Mouse (Mus musculus) macrophage (primary cell): ENCODE data around the gene F2r. TPM values are rescaled to one million over a fixed set of nuclear protein-coding genes. Genes with fewer than 3 reads are reported as not detected.

ENCODE experiments used
- H3K27ac ChIP-seq: fragments of 350-480 bp; formaldehyde crosslinking; 2 replicates; pipeline ENCODE4 v1.9.0; 2021
- H3K36me3 ChIP-seq: fragments of 350-480 bp; formaldehyde crosslinking; 2 replicates; pipeline ENCODE4 v1.9.0; 2021; ENCODE audit errors: inconsistent target
- H3K4me3 ChIP-seq: fragments of 350-480 bp; formaldehyde crosslinking; 2 replicates; pipeline ENCODE4 v1.9.0; 2021; ENCODE audit errors: inconsistent target
- H3K79me2 ChIP-seq: fragments of 350-480 bp; formaldehyde crosslinking; 2 replicates; pipeline ENCODE4 v1.9.0; 2021; ENCODE audit errors: inconsistent target
- WGBS: methylation state at CpG from one replicate; pipeline ENCODE4 v1.1.7; 2026; ENCODE audit warnings: inconsistent platforms; ENCODE audit not compliant: missing documents; 5-methylcytosine and 5-hydroxymethylcytosine counted together
- polyA plus RNA-seq: library from polyadenylated mRNA; stranded (reverse); fragments of 250-400 nt; gene quantifications from 3 replicates; pipeline ENCODE4 v1.2.4, GENCODE M21; 2018; ENCODE audit warnings: inconsistent platforms
- total RNA-seq, 78 experiments: library from RNA; depleted of rRNA; stranded (reverse); fragments of 250-400 nt; gene quantifications; 1 replicate in 9 of 78; 2 replicates in 24 of 78; 3 replicates in 43 of 78; 4 replicates in 2 of 78; pipeline ENCODE4 v1.2.4; 2018; ENCODE audit warnings: inconsistent platforms in 56 of 78

The F2r gene
- 10 to 100 TPM in 1 of 26 experiments, under 1 TPM in 5, not detected in 20; 0.25 to 12.9 (median 0.53) TPM for total RNA-seq (2018; cell fraction: chromatin; rRNA removed)
- total RNA-seq (2018; cell fraction: cytosol; rRNA removed), result under 1 TPM in 25 of 26 experiments, not detected in 1; 0.03 to 0.53 (median 0.14) TPM
- total RNA-seq (2018; cell fraction: nucleus; rRNA removed), result 1 to 10 TPM in 1 of 26 experiments, under 1 TPM in 20, not detected in 5; 0.18 to 2.5 (median 0.27) TPM
- 0.08 to 0.65 TPM (median 0.19 TPM) in 3 replicates for polyA plus RNA-seq

GRCm38 (mm10) chr13:95618309-95618712 lies at the start of gene F2r:
TSS of gene F2r (minus strand) at chr13:95618487.
- Histone ChIP-seq H3K27ac (no peak within 1 kb of the TSS), H3K79me2 (no peaks in the 10 kb centered on the region), H3K36me3 (no peaks in the 10 kb centered on the region), H3K4me3 (peak within 1 kb of the TSS; percentile 16; the same call in 1 of the 2 replicates)
- 1% methylated on average over 39 of the region's 42 CpGs for WGBS

- Histone ChIP-seq H3K79me2 (no peaks in the 10 kb centered on the region), H3K4me3 (no peak overlapping the region), H3K27ac (no peak overlapping the region), H3K36me3 (peaks cover 85% of the 10 kb centered on the region)
- 94% methylated on average over 5 of the region's 7 CpGs for WGBS
These were observed 49.0 kb upstream of the F2r start for GRCm38 (mm10) chr13:95667260-95667659.

- H3K36me3 ChIP-seq, result peaks cover 87% of the 10 kb centered on the region
- H3K79me2 ChIP-seq, result no peaks in the 10 kb centered on the region
- no peak overlapping the region for H3K27ac ChIP-seq
- WGBS, result 94% methylated on average over 13 of the region's 13 CpGs
- no peak overlapping the region for H3K4me3 ChIP-seq
These were observed 47.5 kb upstream of the F2r start for GRCm38 (mm10) chr13:95665644-95666356.

- Histone ChIP-seq H3K36me3 (peaks cover 87% of the 10 kb centered on the region), H3K4me3 (no peak overlapping the region), H3K27ac (no peak overlapping the region), H3K79me2 (no peaks in the 10 kb centered on the region)
- WGBS, result 94% methylated on average over 4 of the region's 4 CpGs
These were observed 45.5 kb upstream of the F2r start for GRCm38 (mm10) chr13:95663834-95664233.

- no peaks in the 10 kb centered on the region for H3K79me2 ChIP-seq
- H3K27ac ChIP-seq, result no peak overlapping the region
- 95% methylated on average over 7 of the region's 7 CpGs for WGBS
- no peak overlapping the region for H3K4me3 ChIP-seq
- H3K36me3 ChIP-seq, result peaks cover 74% of the 10 kb centered on the region
These were observed 41.1 kb upstream of the F2r start for GRCm38 (mm10) chr13:95659432-95659831.

- peaks cover 53% of the 10 kb centered on the region for H3K36me3 ChIP-seq
These were observed 38.9 kb upstream of the F2r start for GRCm38 (mm10) chr13:95657171-95657570.

GRCm38 (mm10) chr13:95655284-95655683 lies 37.0 kb upstream of the F2r start:
- no peak overlapping the region for H3K4me3 ChIP-seq
- no peaks in the 10 kb centered on the region for H3K79me2 ChIP-seq
- H3K27ac ChIP-seq, result no peak overlapping the region
- WGBS, result 81% methylated on average over 9 of the region's 9 CpGs
- peaks cover 34% of the 10 kb centered on the region; the same call in 1 of the 2 replicates for H3K36me3 ChIP-seq

More at GRCm38 (mm10) chr13:95657171-95657570, 38.9 kb upstream of the F2r start:
- H3K4me3 ChIP-seq, result no peak overlapping the region
- no peaks in the 10 kb centered on the region for H3K79me2 ChIP-seq
- WGBS, result 91% methylated on average over 9 of the region's 9 CpGs
- no peak overlapping the region for H3K27ac ChIP-seq

GRCm38 (mm10) chr13:95653696-95654095 lies 35.4 kb upstream of the F2r start:
- 96% methylated on average over 4 of the region's 4 CpGs for WGBS
- peaks cover 24% of the 10 kb centered on the region; the same call in 1 of the 2 replicates for H3K36me3 ChIP-seq
- H3K79me2 ChIP-seq, result no peaks in the 10 kb centered on the region
- H3K27ac ChIP-seq, result no peak overlapping the region
- H3K4me3 ChIP-seq, result no peak overlapping the region

- Histone ChIP-seq H3K36me3 (peaks cover 19% of the 10 kb centered on the region), H3K4me3 (no peak overlapping the region), H3K79me2 (no peaks in the 10 kb centered on the region), H3K27ac (no peak overlapping the region)
- WGBS, result 75% methylated on average over 7 of the region's 7 CpGs
These were observed 33.8 kb upstream of the F2r start for GRCm38 (mm10) chr13:95651870-95652668.

- 98% methylated on average over 3 of the region's 3 CpGs for WGBS
- H3K79me2 ChIP-seq, result no peaks in the 10 kb centered on the region
- no peak overlapping the region for H3K4me3 ChIP-seq
- H3K36me3 ChIP-seq, result peaks cover 37% of the 10 kb centered on the region
- H3K27ac ChIP-seq, result no peak overlapping the region
These were observed 31.7 kb upstream of the F2r start for GRCm38 (mm10) chr13:95649941-95650340.

GRCm38 (mm10) chr13:95647248-95647647 lies 29.0 kb upstream of the F2r start:
- WGBS, result 84% methylated on average over 4 of the region's 4 CpGs
- H3K27ac ChIP-seq, result no peak overlapping the region
- H3K4me3 ChIP-seq, result no peak overlapping the region
- no peaks in the 10 kb centered on the region for H3K79me2 ChIP-seq
- peaks cover 59% of the 10 kb centered on the region for H3K36me3 ChIP-seq

GRCm38 (mm10) chr13:95646687-95647111 lies 28.4 kb upstream of the F2r start:
- peaks cover 59% of the 10 kb centered on the region for H3K36me3 ChIP-seq
- no peaks in the 10 kb centered on the region for H3K79me2 ChIP-seq
- no peak overlapping the region for H3K27ac ChIP-seq
- H3K4me3 ChIP-seq, result no peak overlapping the region
- 90% methylated on average over 9 of the region's 9 CpGs for WGBS

GRCm38 (mm10) chr13:95643740-95644139 lies 25.5 kb upstream of the F2r start:
- Histone ChIP-seq H3K27ac (no peak overlapping the region), H3K36me3 (peaks cover 53% of the 10 kb centered on the region), H3K4me3 (no peak overlapping the region), H3K79me2 (no peaks in the 10 kb centered on the region)
- 87% methylated on average over 7 of the region's 7 CpGs for WGBS

- Histone ChIP-seq H3K27ac (no peak overlapping the region), H3K79me2 (no peaks in the 10 kb centered on the region), H3K36me3 (peaks cover 46% of the 10 kb centered on the region), H3K4me3 (no peak overlapping the region)
- WGBS, result 94% methylated on average over 17 of the region's 17 CpGs
These were observed 23.0 kb upstream of the F2r start for GRCm38 (mm10) chr13:95641061-95641986.
